Mouse (Mus musculus) brain, adult 2 months (tissue): ENCODE measurements around the gene Syf2.

Experiments used
- DNase-seq: peaks from one replicate; pipeline ENCODE4 v3.0.0; 2011; ENCODE audit warnings: low read depth, low spot score

The Syf2 gene

GRCm38 (mm10) chr4:134923258-134924018 is 7.3 kb upstream of the Syf2 start, which contains the start of gene Rsrp1:
Rsrp1 (plus strand) TSS chr4:134923592.
- peak; percentile 99 for DNase-seq

- DNase-seq: peak; percentile 83
Observed at GRCm38 (mm10) chr4:134924019-134924741, 6.5 kb upstream of the Syf2 start.

- no peak for DNase-seq
Observed at GRCm38 (mm10) chr4:134925206-134925605, 5.5 kb upstream of the Syf2 start.

- DNase-seq: no peak
Observed at GRCm38 (mm10) chr4:134927815-134928463, 2.8 kb upstream of the Syf2 start.

- no peak for DNase-seq
Observed at GRCm38 (mm10) chr4:134928464-134928836, 2.2 kb upstream of the Syf2 start.

- peak; percentile 24 for DNase-seq
Observed at GRCm38 (mm10) chr4:134929536-134929935, 1.2 kb upstream of the Syf2 start.

- DNase-seq: no peak
Observed at GRCm38 (mm10) chr4:134930190-134930589, 508 bp upstream of the Syf2 start.

GRCm38 (mm10) chr4:134937240-134938176 is 6.8 kb downstream of the Syf2 start:
- peak; percentile 29 for DNase-seq

GRCm38 (mm10) chr4:134939900-134940299 is 9.2 kb downstream of the Syf2 start:
- DNase-seq: no peak

GRCm38 (mm10) chr4:134943758-134944538 is 13.2 kb downstream of the Syf2 start:
- peak; percentile 61 for DNase-seq

GRCm38 (mm10) chr4:134946024-134946744 is 15.5 kb downstream of the Syf2 start:
- DNase-seq: peak; percentile 86

- DNase-seq: peak; percentile 33
Observed at GRCm38 (mm10) chr4:134950518-134951091, 19.9 kb downstream of the Syf2 start.

- peak; percentile 67 for DNase-seq
Observed at GRCm38 (mm10) chr4:134954461-134954860, 23.8 kb downstream of the Syf2 start.

- DNase-seq: no peak
Observed at GRCm38 (mm10) chr4:134955196-134955595, 24.5 kb downstream of the Syf2 start.

GRCm38 (mm10) chr4:134955845-134956244 is 25.1 kb downstream of the Syf2 start:
- no peak for DNase-seq

GRCm38 (mm10) chr4:134956328-134956727 is 25.6 kb downstream of the Syf2 start:
- DNase-seq: peak; percentile 74

- DNase-seq: no peak
Observed at GRCm38 (mm10) chr4:134963021-134963776, 32.5 kb downstream of the Syf2 start.

- no peak for DNase-seq
Observed at GRCm38 (mm10) chr4:134967887-134968604, 37.3 kb downstream of the Syf2 start.
